Mouse (Mus musculus) heart, postnatal 0 days (tissue): ENCODE measurements at regions not wholly inside any gene's neighbourhood (a gene's known extent, or its start where the extent isn't known, plus 50 kb on each side); places are given as distances from the start of the nearest gene placed in this dataset.
A peak's percentile ranks its signal among the peaks of the same experiment; 100 is the strongest.

Experiments
- ATAC-seq: fragments of 200-750 bp; cut with Nextera tagmentation; 2 replicates; pipeline ENCODE4 v1.8.0; 2017; ENCODE audit warnings: low read depth, moderate number of reproducible peaks, moderate library complexity; ENCODE audit not compliant: insufficient read depth
- DNase-seq: peaks from one replicate; pipeline ENCODE4 v3.0.0-alpha.2; 2016; ENCODE audit warnings: low spot score
- H3K27ac ChIP-seq: fragments of 300-500 bp; sonication (generic); 2 replicates; pipeline ENCODE4 v1.5.1; 2014; ENCODE audit warnings: low read depth, mild to moderate bottlenecking
- H3K27me3 ChIP-seq: fragments of 300-500 bp; sonication (generic); 2 replicates; pipeline ENCODE4 v1.6.1; 2014; ENCODE audit warnings: low read length, mixed read lengths; ENCODE audit not compliant: control insufficient read depth, insufficient read depth
- H3K36me3 ChIP-seq: fragments of 300-500 bp; sonication (generic); replicated peaks from 2 replicates; pipeline ENCODE4 v1.6.1; 2014; ENCODE audit warnings: low read length, mixed read lengths; ENCODE audit not compliant: control insufficient read depth, insufficient read depth
- H3K4me1 ChIP-seq: fragments of 300-500 bp; sonication (generic); 2 replicates; pipeline ENCODE4 v1.6.1; 2014; ENCODE audit warnings: antibody characterized with exemption; ENCODE audit not compliant: control insufficient read depth, insufficient read depth
- H3K4me2 ChIP-seq: fragments of 300-500 bp; sonication (generic); 2 replicates; pipeline ENCODE4 v1.6.1; 2014; ENCODE audit warnings: low read depth, mild to moderate bottlenecking, low read length, moderate library complexity
- H3K4me3 ChIP-seq: fragments of 300-500 bp; sonication (generic); 2 replicates; pipeline ENCODE4 v1.5.1; 2014; ENCODE audit warnings: low read depth, low read length
- H3K9ac ChIP-seq: fragments of 300-500 bp; sonication (generic); replicated peaks from 2 replicates; pipeline ENCODE4 v1.6.1; 2014; ENCODE audit warnings: low read depth, low read length, mixed read lengths
- H3K9me3 ChIP-seq: fragments of 300-500 bp; sonication (generic); replicated peaks from 2 replicates; pipeline ENCODE4 v1.6.1; 2016; ENCODE audit warnings: low read length; ENCODE audit not compliant: control insufficient read depth
- CTCF ChIP-seq: IDR thresholded peaks from 2 replicates; pipeline ENCODE4 v1.5.1; 2016; ENCODE audit warnings: antibody characterized with exemption, control low read depth, low read depth
- EP300 ChIP-seq: IDR thresholded peaks from 2 replicates; pipeline ENCODE4 v1.6.1; 2016; ENCODE audit warnings: antibody characterized with exemption, low read depth
- WGBS: fragments of 180-500 bp; shearing (Covaris S2); extraction: QIAGEN DNeasy Blood & Tissue Kit; methylation state at CpG from one replicate; pipeline ENCODE4 v1.1.7; 2014; 5-methylcytosine and 5-hydroxymethylcytosine counted together

DNA sequence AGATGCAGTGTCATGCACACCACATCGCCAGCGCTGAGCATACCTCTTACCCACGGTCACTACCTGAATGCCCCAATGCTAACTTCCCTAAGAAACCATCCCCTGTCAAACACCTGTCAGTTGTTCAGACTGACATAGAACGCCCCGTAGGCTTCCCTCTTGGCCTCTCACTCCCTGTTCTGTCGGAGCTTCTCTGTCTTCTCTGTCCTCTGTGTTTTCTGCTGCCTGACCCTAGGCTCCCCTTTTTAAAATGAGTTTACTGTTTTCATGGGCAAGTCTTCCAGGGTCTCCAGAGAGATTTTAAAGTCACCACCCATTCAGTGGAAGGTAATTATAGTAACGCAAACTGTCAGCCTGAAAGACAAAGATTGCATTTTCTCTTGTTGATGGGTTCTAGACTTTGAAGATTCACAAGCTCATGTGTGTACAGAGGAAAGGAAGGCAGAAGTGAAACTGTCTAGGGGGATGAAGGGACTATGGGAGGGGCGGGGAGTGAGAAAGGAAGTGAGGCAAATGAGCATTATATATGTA, 99.1 kb upstream of the Klf13 start:
- H3K4me2 ChIP-seq: no peak overlapping the region
- 77% methylated on average over 8 of the region's 8 CpGs for WGBS
- H3K4me1 ChIP-seq: peaks cover 34% of the 10 kb centered on the region
- no peak overlapping the region for H3K4me3 ChIP-seq
- H3K9me3 ChIP-seq: no peaks in the 10 kb centered on the region
- DNase-seq: no peak
- H3K9ac ChIP-seq: no peak overlapping the region
- no peaks in the 10 kb centered on the region for H3K36me3 ChIP-seq
- H3K27ac ChIP-seq: no peak overlapping the region
- no peak for ATAC-seq
- TF ChIP-seq EP300 (no peak), CTCF (no peak)
- H3K27me3 ChIP-seq: no peaks in the 10 kb centered on the region

- no peaks in the 10 kb centered on the region for H3K27me3 ChIP-seq
- peaks cover 37% of the 10 kb centered on the region for H3K4me1 ChIP-seq
- H3K4me3 ChIP-seq: no peak overlapping the region
- ATAC-seq (no peak), DNase-seq (no peak)
- H3K27ac ChIP-seq: no peak overlapping the region
- no peaks in the 10 kb centered on the region for H3K36me3 ChIP-seq
- H3K9me3 ChIP-seq: no peaks in the 10 kb centered on the region
- H3K4me2 ChIP-seq: no peak overlapping the region
- TF ChIP-seq CTCF (no peak), EP300 (no peak)
- H3K9ac ChIP-seq: no peak overlapping the region
- 93% methylated on average over 7 of the region's 7 CpGs for WGBS
These were observed 97.4 kb upstream of the Klf13 start for GRCm38 (mm10) chr7:64036154-64036553.

DNA sequence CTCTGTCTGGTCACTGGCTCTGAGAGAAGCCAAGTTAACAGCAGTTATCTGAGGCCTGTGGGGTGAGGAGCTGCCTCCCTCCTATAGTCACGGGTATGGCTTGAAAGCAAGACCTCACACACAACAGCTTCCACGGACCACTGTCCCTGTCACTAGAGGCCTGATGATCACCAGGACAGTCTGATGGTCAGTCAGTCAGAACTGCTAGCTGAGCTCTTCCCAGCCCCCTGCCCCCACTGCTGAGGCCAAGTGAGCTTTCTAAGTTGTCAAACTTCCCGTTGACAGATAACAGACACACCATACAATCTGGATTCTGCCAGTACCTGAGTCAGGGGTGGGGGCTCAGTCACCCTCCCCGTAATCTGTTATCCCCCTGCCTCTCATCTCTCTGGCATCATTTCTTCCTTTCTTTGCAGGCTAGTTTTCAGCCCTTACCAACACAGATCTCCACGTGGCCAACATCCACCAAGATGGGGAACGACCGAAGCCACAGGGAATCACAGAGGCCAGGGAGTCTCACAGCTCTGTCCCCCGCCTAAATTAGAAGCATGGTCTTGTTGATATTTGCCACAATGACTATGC, 96.4 kb upstream of the Klf13 start:
- Histone ChIP-seq H3K4me3 (no peak overlapping the region), H3K4me2 (no peak overlapping the region), H3K4me1 (peaks cover 35% of the 10 kb centered on the region), H3K27ac (no peak overlapping the region), H3K36me3 (no peaks in the 10 kb centered on the region), H3K27me3 (no peaks in the 10 kb centered on the region), H3K9ac (no peak overlapping the region), H3K9me3 (no peaks in the 10 kb centered on the region)
- ATAC-seq (no peak), DNase-seq (no peak)
- 40% methylated on average over 8 of the region's 8 CpGs for WGBS
- no peak for TF ChIP-seq CTCF
- no peak for TF ChIP-seq EP300

- Histone ChIP-seq H3K4me3 (no peak overlapping the region), H3K4me1 (peaks cover 29% of the 10 kb centered on the region), H3K27ac (no peak overlapping the region), H3K36me3 (no peaks in the 10 kb centered on the region), H3K4me2 (no peak overlapping the region), H3K9me3 (no peaks in the 10 kb centered on the region), H3K27me3 (no peaks in the 10 kb centered on the region), H3K9ac (no peak overlapping the region)
- TF ChIP-seq CTCF (no peak), EP300 (no peak)
- ATAC-seq: no peak
- DNase-seq: no peak
- 72% methylated on average over 1 of the region's 1 CpGs for WGBS
These were observed 95.8 kb upstream of the Klf13 start for GRCm38 (mm10) chr7:64034493-64034892.

GRCm38 (mm10) chr7:64033388-64033787, 94.7 kb upstream of the Klf13 start:
- H3K4me3 ChIP-seq: no peak overlapping the region
- H3K36me3 ChIP-seq: no peaks in the 10 kb centered on the region
- DNase-seq (no peak), ATAC-seq (no peak)
- H3K4me2 ChIP-seq: no peak overlapping the region
- no peaks in the 10 kb centered on the region for H3K27me3 ChIP-seq
- no peak overlapping the region for H3K9ac ChIP-seq
- H3K4me1 ChIP-seq: peaks cover 24% of the 10 kb centered on the region
- H3K27ac ChIP-seq: peak overlapping the region; percentile 68; the same call in 1 of the 2 replicates
- WGBS: 56% methylated on average over 2 of the region's 2 CpGs
- no peaks in the 10 kb centered on the region for H3K9me3 ChIP-seq
- TF ChIP-seq CTCF (no peak), EP300 (no peak)

DNA sequence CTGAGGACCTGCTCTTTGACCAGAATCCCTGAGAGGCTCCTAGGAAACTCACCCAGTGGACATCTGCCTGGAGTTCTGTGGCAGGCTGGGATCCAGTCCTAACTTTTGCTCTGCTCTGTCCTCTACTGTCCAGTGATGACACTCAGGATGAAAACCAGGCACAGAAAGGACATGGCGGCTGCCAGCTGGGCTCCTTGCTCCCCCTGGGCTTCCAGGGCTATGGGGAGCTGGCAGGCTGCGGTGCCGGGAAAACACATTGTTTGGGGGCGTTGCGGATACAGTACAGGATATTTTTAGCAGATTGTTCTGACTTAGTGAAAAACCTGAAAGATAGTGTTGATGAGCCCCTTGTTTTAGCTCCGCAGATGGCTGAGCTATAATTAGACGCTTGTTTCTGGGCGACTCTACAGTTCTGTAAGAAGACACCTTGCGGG, 94.2 kb upstream of the Klf13 start:
- Histone ChIP-seq H3K9me3 (no peaks in the 10 kb centered on the region), H3K4me3 (no peak overlapping the region), H3K36me3 (no peaks in the 10 kb centered on the region), H3K4me2 (no peak overlapping the region), H3K27me3 (no peaks in the 10 kb centered on the region), H3K4me1 (peaks cover 24% of the 10 kb centered on the region), H3K27ac (peak overlapping the region; percentile 68), H3K9ac (no peak overlapping the region)
- WGBS: 13% methylated on average over 9 of the region's 9 CpGs
- DNase-seq: peak; percentile 54
- ATAC-seq: peak; percentile 76
- TF ChIP-seq EP300: no peak
- TF ChIP-seq CTCF: no peak
